Mouse (Mus musculus): Measurements from ENCODE around the gene Cd2bp2. TPM values are rescaled to one million over a fixed set of nuclear protein-coding genes. Genes with fewer than 3 reads are reported as not detected.
"Not testable (repeated sequence)": the region's sequence is repeated elsewhere in the genome, so short reads cannot be mapped to it uniquely, and the experiment has no call there.

Cd2bp2 gene
- polyA plus RNA-seq, 2 experiments: 54.2 to 110 TPM

DNA sequence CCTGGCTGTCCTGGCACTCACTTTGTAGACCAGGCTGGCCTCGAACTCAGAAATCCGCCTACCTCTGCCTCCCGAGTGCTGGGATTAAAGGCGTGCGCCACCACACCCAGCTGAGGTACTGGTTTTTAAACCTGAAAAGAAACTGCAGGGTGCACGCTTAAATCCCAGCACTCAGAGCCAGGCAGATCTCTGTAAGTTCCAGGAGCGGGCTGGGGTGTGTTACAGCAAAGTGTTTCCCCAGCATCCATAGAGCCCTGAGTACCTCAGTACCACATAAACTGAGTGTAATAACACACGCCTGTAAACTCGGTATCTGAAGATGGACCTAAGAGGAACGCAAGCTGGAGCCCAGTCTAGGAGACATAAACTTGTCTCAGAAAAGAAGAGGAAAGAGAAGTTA, 8.5 kb downstream of the Cd2bp2 start:
- peaks cover 13% of the 10 kb centered on the region for H3K36me3 ChIP-seq (ENCODE audit: control insufficient read depth, insufficient read depth, low read length)
- no peaks in the 10 kb centered on the region for H3K4me1 ChIP-seq (ENCODE audit: control insufficient read depth, insufficient read depth, low read length)
- no peak for TF ChIP-seq POLR2A (IDR thresholded peaks at IDR 0.05; ENCODE audit: borderline replicate concordance, extremely low read depth, insufficient read depth, insufficient read length)
- WGBS: 72% methylated on average over 10 of the region's 10 CpGs
- no peaks in the 10 kb centered on the region for H3K9me3 ChIP-seq (ENCODE audit: control insufficient read depth, low read length)
- ATAC-seq (ENCODE audit: low FRiP score, low read depth) (no peak), DNase-seq (ENCODE audit: low spot score) (no peak)
- H3K4me2 ChIP-seq (replicated peaks; ENCODE audit: low read depth, low read length, severe bottlenecking): no peak overlapping the region
- H3K9ac ChIP-seq (ENCODE audit: low read depth, low read length, severe bottlenecking): no peak overlapping the region
- no peak overlapping the region for H3K4me3 ChIP-seq (replicated peaks; ENCODE audit: low read length)
- H3K27ac ChIP-seq (replicated peaks; ENCODE audit: low read depth, low read length): no peak overlapping the region
- no peaks in the 10 kb centered on the region for H3K27me3 ChIP-seq (ENCODE audit: control insufficient read depth, insufficient read depth, low read length)

DNA sequence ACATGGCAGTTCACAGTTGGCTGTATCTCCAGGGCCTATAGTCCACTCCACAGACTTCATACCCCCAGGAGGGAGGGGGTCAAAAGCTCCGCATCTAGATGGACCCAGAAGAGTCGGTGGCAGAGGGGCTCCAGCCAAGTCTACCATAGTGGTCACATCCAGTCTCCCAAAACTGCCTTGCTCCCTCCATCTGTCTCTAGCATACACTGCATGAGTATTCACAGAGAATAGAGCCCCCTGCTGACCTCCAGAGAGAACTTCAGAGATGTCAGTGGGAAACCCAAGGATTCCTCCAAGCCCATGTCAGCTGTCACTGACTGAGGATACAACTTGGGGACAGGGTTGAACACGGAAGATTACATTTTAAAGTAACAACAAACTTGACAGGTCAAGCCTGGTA, 10.2 kb downstream of the Cd2bp2 start:
- no peak overlapping the region for H3K4me3 ChIP-seq (replicated peaks; ENCODE audit: low read length)
- no peaks in the 10 kb centered on the region for H3K36me3 ChIP-seq (ENCODE audit: control insufficient read depth, insufficient read depth, low read length)
- H3K27me3 ChIP-seq (ENCODE audit: control insufficient read depth, insufficient read depth, low read length): no peaks in the 10 kb centered on the region
- 70% methylated on average over 3 of the region's 3 CpGs for WGBS
- no peaks in the 10 kb centered on the region for H3K4me1 ChIP-seq (ENCODE audit: control insufficient read depth, insufficient read depth, low read length)
- H3K9ac ChIP-seq (ENCODE audit: low read depth, low read length, severe bottlenecking): no peak overlapping the region
- H3K9me3 ChIP-seq (ENCODE audit: control insufficient read depth, low read length): no peaks in the 10 kb centered on the region
- H3K27ac ChIP-seq (replicated peaks; ENCODE audit: low read depth, low read length): no peak overlapping the region
- no peak for TF ChIP-seq POLR2A (IDR thresholded peaks at IDR 0.05; ENCODE audit: borderline replicate concordance, extremely low read depth, insufficient read depth, insufficient read length)
- no peak for DNase-seq (ENCODE audit: low spot score)
- no peak overlapping the region for H3K4me2 ChIP-seq (replicated peaks; ENCODE audit: low read depth, low read length, severe bottlenecking)
- ATAC-seq (ENCODE audit: low FRiP score, low read depth): no peak

DNA sequence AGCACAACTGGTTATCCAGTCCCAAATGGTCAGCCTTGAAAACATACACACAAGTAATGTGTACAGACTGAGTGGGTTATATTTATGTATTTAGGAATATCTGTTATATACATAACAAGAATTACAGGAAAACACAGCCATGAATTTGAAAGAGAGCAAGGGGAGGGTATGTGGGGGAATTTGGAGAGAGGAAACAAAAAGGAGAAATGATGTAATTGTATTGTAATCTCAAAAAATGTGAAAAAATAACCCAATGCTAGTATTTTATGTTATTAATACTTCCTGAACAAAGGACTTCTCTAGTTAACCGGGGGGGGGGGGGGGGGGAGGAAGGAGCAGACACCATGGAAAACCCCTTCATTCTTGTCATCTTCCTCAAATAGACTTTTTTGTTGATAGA, 11.1 kb downstream of the Cd2bp2 start:
- no peak overlapping the region for H3K9ac ChIP-seq (ENCODE audit: low read depth, low read length, severe bottlenecking)
- no peak for ATAC-seq (ENCODE audit: low FRiP score, low read depth)
- H3K27me3 ChIP-seq (ENCODE audit: control insufficient read depth, insufficient read depth, low read length): no peaks in the 10 kb centered on the region
- DNase-seq (ENCODE audit: low spot score): no peak
- H3K4me3 ChIP-seq (replicated peaks; ENCODE audit: low read length): no peak overlapping the region
- H3K4me2 ChIP-seq (replicated peaks; ENCODE audit: low read depth, low read length, severe bottlenecking): no peak overlapping the region
- H3K4me1 ChIP-seq (ENCODE audit: control insufficient read depth, insufficient read depth, low read length): no peaks in the 10 kb centered on the region
- H3K36me3 ChIP-seq (ENCODE audit: control insufficient read depth, insufficient read depth, low read length): no peaks in the 10 kb centered on the region
- H3K27ac ChIP-seq (replicated peaks; ENCODE audit: low read depth, low read length): no peak overlapping the region
- WGBS: 31% methylated on average over 1 of the region's 1 CpGs
- TF ChIP-seq POLR2A (IDR thresholded peaks at IDR 0.05; ENCODE audit: borderline replicate concordance, extremely low read depth, insufficient read depth, insufficient read length): no peak
- H3K9me3 ChIP-seq (ENCODE audit: control insufficient read depth, low read length): no peaks in the 10 kb centered on the region

DNA sequence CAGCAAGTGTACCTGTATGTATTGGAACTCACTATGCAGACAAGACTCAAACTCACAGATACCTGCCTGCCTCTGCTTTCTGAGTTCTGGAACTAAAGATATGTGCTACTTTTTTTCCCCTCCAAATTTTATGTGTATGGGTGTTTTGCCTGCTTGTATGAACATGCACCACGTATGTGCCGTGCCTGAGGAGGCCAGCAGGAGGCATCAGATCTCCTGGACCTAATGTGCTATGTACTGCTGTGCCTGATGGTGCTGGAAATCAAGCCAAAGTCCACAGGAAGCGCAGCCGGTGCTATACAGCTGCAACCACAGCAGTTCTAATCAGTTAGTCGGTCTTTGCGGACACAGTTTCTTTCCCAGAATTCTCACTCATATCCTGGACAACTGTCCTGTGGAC, 12.0 kb downstream of the Cd2bp2 start:
- H3K27ac ChIP-seq (replicated peaks; ENCODE audit: low read depth, low read length): no peak overlapping the region
- H3K9ac ChIP-seq (ENCODE audit: low read depth, low read length, severe bottlenecking): no peak overlapping the region
- no peak overlapping the region for H3K4me2 ChIP-seq (replicated peaks; ENCODE audit: low read depth, low read length, severe bottlenecking)
- H3K4me1 ChIP-seq (ENCODE audit: control insufficient read depth, insufficient read depth, low read length): no peaks in the 10 kb centered on the region
- no peak for TF ChIP-seq POLR2A (IDR thresholded peaks at IDR 0.05; ENCODE audit: borderline replicate concordance, extremely low read depth, insufficient read depth, insufficient read length)
- WGBS: 80% methylated on average over 6 of the region's 6 CpGs
- H3K36me3 ChIP-seq (ENCODE audit: control insufficient read depth, insufficient read depth, low read length): no peaks in the 10 kb centered on the region
- no peak overlapping the region for H3K4me3 ChIP-seq (replicated peaks; ENCODE audit: low read length)
- DNase-seq (ENCODE audit: low spot score) (no peak), ATAC-seq (ENCODE audit: low FRiP score, low read depth) (no peak)
- H3K27me3 ChIP-seq (ENCODE audit: control insufficient read depth, insufficient read depth, low read length): no peaks in the 10 kb centered on the region
- H3K9me3 ChIP-seq (ENCODE audit: control insufficient read depth, low read length): no peaks in the 10 kb centered on the region

DNA sequence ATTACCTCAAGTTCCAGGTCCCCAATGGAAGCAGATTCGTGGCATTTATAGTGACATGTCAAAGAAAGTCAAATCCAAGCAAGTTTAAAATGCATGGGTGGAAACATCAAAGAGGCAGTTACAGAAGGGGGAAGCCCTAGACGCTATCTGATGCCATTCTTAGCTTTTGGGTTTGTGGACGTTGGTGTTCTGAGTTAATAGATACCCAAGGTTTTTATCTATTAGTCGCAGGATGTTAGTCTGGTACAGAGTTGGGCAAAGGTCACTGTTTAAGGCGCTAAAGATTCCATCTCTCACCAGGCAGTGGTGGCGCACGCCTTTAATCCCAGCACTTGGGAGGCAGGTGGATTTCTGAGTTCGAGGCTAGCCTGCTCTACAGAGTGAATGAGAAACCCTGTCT, 12.5 kb downstream of the Cd2bp2 start:
- Histone ChIP-seq H3K36me3 (ENCODE audit: control insufficient read depth, insufficient read depth, low read length) (no peaks in the 10 kb centered on the region), H3K4me1 (ENCODE audit: control insufficient read depth, insufficient read depth, low read length) (no peaks in the 10 kb centered on the region), H3K9ac (ENCODE audit: low read depth, low read length, severe bottlenecking) (no peak overlapping the region), H3K9me3 (ENCODE audit: control insufficient read depth, low read length) (no peaks in the 10 kb centered on the region), H3K27ac (replicated peaks; ENCODE audit: low read depth, low read length) (no peak overlapping the region), H3K4me2 (replicated peaks; ENCODE audit: low read depth, low read length, severe bottlenecking) (no peak overlapping the region), H3K4me3 (replicated peaks; ENCODE audit: low read length) (no peak overlapping the region), H3K27me3 (ENCODE audit: control insufficient read depth, insufficient read depth, low read length) (no peaks in the 10 kb centered on the region)
- 75% methylated on average over 8 of the region's 8 CpGs for WGBS
- no peak for DNase-seq (ENCODE audit: low spot score)
- TF ChIP-seq POLR2A (IDR thresholded peaks at IDR 0.05; ENCODE audit: borderline replicate concordance, extremely low read depth, insufficient read depth, insufficient read length): no peak
- ATAC-seq (ENCODE audit: low FRiP score, low read depth): no peak

DNA sequence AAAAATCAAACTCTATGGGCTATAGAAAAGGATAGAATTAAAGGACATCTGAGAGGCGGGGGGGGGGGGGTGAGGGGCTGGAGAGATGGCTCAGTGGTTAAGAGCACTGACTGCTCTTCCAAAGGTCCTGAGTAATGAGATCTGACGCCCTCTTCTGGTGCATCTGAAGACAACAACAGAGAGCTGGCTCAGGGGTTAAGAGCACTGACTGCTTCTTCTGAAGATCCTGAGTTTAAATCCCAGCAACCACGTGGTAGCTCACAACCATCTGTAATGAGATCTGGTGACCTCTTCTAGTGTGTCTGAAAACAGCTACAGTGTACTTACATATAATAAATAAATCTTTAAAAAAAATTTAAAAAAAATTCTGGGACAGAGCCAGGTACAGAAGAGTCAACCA, 14.1 kb downstream of the Cd2bp2 start:
- 38% methylated on average over 3 of the region's 3 CpGs for WGBS
- H3K36me3 ChIP-seq (ENCODE audit: control insufficient read depth, insufficient read depth, low read length); H3K27ac ChIP-seq (replicated peaks; ENCODE audit: low read depth, low read length); H3K27me3 ChIP-seq (ENCODE audit: control insufficient read depth, insufficient read depth, low read length); H3K4me2 ChIP-seq (replicated peaks; ENCODE audit: low read depth, low read length, severe bottlenecking); ATAC-seq (ENCODE audit: low FRiP score, low read depth); H3K9ac ChIP-seq (ENCODE audit: low read depth, low read length, severe bottlenecking); H3K9me3 ChIP-seq (ENCODE audit: control insufficient read depth, low read length); H3K4me1 ChIP-seq (ENCODE audit: control insufficient read depth, insufficient read depth, low read length); DNase-seq (ENCODE audit: low spot score); H3K4me3 ChIP-seq (replicated peaks; ENCODE audit: low read length): not testable (repeated sequence)
